Mouse (Mus musculus): ENCODE measurements around the gene Acvrl1. TPM values are rescaled to one million over a fixed set of nuclear protein-coding genes. Genes with fewer than 3 reads are reported as not detected.

The Acvrl1 gene
- total RNA-seq, 2 experiments from 2014 or later = 8.6 to 10.5 TPM

GRCm38 (mm10) chr15:101185549-101185948, 57.2 kb downstream of the Acvrl1 start:
- DNase-seq (ENCODE audit: extremely low spot score in 1 of 2, low spot score in 1 of 2) = no peak

DNA sequence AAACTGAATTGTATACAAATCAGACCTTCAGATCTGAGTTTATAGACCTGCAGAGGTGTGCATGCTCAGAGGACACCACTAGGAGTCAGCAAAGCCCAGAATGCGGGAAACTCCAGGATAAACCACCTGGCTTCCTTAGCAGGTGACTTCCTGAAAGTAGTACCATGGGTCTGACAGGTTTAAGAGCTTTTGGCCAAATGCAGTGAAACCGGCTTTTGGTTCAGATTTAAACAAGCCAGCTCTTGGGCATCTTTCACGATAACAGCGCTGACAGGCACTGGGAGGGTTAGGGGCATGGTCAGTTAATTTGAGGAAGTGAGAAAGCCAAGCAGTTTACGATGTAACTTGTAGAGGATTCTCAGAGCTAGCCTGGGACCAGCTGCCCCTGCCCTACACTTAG, 59.6 kb downstream of the Acvrl1 start:
- DNase-seq (ENCODE audit: extremely low spot score in 1 of 2, low spot score in 1 of 2) = no peak

DNA sequence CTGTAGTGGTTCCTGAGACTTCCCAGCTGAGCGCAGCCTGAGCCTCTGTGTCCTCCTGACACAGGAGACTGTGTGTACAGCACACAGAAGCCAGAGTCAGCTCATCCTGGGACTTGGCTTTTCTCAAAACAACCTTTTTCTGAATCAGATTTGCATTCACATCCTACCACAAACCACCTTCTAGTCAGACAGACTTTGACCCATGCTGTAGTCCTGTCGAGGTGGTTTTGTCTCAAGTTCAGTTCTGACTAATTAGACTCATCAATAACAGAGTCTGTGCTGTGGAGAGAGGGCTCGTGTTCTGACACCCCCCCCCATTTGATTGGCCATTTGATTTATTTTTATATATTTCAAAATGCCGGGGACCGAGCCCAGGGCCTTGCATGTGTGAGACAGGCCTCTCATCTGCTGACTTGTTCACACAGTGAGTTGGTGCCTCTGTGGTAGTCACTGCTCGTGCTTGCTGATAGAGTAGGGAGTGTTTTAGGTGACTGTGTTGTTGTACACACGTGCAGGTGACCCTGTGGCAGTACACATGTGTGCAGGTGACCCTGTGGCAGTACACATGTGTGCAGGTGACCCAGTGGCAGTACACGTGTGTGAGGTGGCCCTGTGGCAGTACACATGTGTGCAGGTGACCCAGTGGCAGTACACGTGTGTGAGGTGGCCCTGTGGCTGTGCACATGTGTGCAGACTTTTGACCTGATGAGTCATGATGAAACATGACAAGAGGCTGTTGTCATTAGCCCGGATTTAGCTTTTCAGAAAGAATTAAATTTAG, 61.8 kb downstream of the Acvrl1 start:
- no peak for DNase-seq (ENCODE audit: extremely low spot score in 1 of 2, low spot score in 1 of 2)

- no peak for DNase-seq (ENCODE audit: extremely low spot score in 1 of 2, low spot score in 1 of 2)
Observed at GRCm38 (mm10) chr15:101190762-101191150, 62.4 kb downstream of the Acvrl1 start.

GRCm38 (mm10) chr15:101191459-101192259, 63.3 kb downstream of the Acvrl1 start:
- DNase-seq (ENCODE audit: extremely low spot score in 1 of 2, low spot score in 1 of 2) = no peak

GRCm38 (mm10) chr15:101192260-101192640, 63.9 kb downstream of the Acvrl1 start:
- DNase-seq (ENCODE audit: extremely low spot score in 1 of 2, low spot score in 1 of 2) = no peak

DNA sequence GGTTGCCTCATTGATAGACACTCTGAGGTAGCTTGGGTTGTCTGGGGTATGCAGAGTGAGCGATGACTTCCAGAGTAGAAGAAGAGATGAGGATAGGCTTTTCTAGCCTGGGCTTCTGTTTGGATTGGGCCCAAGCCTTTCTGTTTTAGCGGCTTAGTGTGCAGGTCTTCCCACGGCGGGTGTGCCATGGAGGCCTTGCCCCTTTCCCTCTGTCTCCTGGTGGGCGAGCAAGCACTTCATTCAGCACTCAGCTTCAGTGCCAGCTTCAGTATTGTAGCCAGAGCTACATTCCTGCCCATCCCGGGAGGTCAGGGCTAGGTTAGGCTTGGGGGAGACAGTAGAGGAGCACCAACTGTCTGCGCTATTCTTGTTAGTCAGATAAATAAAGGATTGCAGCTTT, 64.3 kb downstream of the Acvrl1 start:
- DNase-seq (ENCODE audit: extremely low spot score in 1 of 2, low spot score in 1 of 2) = no peak

GRCm38 (mm10) chr15:101193971-101194370, 65.6 kb downstream of the Acvrl1 start:
- DNase-seq (ENCODE audit: extremely low spot score in 1 of 2, low spot score in 1 of 2) = no peak

Small RNA genes within 50 kb of the gene (microRNA-seq; reads per million reads assigned to microRNA genes)
- gene Mir6962 = 2.4 to 2.6 reads per million in 2 experiments

Other genes with a start within 250 kb of the Acvrl1 start
- gene Gm47841, start 81.1 kb upstream of the Acvrl1 start, total RNA-seq (2021) = not detected
- gene Fignl2, start 50.0 kb upstream of the Acvrl1 start, total RNA-seq (2021) = 1 to 10 TPM; 1.5 TPM
- not detected for gene Ankrd33, start 12.8 kb upstream of the Acvrl1 start, total RNA-seq (2021)
- 10 to 100 TPM; 82.8 to 83.1 TPM for gene Acvr1b, start 45.5 kb downstream of the Acvrl1 start, total RNA-seq (2021)
- gene Grasp, start 95.7 kb downstream of the Acvrl1 start, total RNA-seq (2021) = 10 to 100 TPM; 73.1 to 77.9 TPM
- gene Nr4a1, start 125.7 kb downstream of the Acvrl1 start, total RNA-seq (2021) = 10 to 100 TPM; 50.5 to 62.3 TPM
- gene Atg101, start 155.8 kb downstream of the Acvrl1 start, total RNA-seq (2021) = 10 to 100 TPM; 45.2 to 53.9 TPM
- gene 6030408B16Rik, start 164.7 kb downstream of the Acvrl1 start, total RNA-seq (2021) = under 1 TPM; 0.22 to 0.42 TPM
- under 1 TPM; 0.21 to 0.22 TPM for gene Krt80, start 241.6 kb downstream of the Acvrl1 start, total RNA-seq (2021)

Data from layer of hippocampus, postnatal 25 days (tissue).